Mouse (Mus musculus): Measurements from ENCODE around the gene 2010300C02Rik.

Gene 2010300C02Rik

DNA sequence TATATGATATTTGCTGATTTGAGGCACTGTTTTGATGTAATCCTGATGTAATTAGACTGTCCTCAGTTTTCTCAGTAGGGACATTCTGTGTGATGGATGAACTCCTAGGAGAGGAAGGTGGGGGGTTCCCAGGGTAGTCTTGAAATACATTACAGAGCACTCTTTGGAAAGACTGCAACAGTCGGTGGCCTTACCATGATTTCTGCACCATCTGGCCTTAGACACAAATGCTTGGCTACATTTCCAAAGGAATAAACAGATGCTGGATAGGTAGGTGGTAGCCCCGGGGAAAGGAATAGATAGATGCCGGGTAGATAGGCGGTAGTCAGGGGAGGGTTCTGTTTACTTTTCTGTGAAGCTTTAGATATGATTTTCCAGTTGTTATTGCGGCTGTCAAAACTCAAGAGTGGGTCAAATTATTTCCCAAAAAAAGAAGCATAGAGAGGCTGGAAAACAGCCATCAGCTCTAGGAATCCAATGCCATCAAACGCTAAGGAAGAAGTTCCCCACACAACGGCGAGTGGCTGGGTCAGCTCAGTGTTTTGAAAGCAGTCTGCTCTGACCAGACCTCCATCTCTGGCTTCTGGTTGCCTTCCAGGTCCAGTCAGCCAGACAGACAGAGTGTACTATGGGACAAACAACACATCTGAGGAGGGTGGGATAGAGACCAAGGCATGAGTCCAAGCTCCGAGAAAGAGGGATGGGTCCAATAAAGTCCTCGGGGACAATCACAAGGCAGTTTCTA, 147.2 kb downstream of the 2010300C02Rik start:
- no peak for DNase-seq (ENCODE audit: low spot score)

DNA sequence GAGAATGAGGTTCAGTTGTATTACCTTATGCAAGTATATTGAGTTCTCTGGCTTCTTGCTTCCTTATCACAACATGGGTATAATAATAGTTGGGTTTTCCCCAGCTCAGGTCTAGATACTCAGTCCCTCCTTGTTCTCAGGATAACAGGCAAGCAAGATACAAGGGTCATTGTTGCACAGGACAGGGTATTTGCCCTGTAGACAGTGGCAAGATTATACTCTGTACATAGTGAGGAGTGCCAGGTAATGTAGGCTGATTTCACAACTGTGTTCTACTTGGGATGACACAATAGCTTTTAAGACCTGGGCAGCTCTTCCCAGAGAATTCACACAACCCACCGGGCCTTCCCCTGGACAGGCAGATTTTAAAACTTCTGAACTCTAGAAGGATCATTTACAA, 151.5 kb downstream of the 2010300C02Rik start:
- DNase-seq (ENCODE audit: low spot score): no peak

DNA sequence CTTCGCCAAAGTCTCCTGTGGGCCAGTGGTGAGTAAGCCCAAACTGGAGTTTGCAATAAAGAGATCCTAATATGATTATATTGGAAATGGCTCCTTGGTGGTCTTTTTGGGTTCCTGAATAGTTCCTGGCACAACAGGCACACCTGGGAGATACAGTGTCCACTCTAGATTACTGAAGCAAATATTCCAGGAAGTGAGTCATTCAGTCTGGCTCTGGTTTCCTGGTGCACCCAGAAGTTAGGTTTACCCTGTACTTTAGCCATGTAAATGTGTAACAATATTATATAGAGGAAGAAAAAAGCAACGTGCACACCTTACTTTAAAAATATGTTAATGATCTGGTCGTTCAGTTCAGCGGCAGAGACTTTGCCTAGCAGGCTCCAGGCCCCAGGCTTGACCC, 153.1 kb downstream of the 2010300C02Rik start:
- DNase-seq (ENCODE audit: low spot score): no peak

DNA sequence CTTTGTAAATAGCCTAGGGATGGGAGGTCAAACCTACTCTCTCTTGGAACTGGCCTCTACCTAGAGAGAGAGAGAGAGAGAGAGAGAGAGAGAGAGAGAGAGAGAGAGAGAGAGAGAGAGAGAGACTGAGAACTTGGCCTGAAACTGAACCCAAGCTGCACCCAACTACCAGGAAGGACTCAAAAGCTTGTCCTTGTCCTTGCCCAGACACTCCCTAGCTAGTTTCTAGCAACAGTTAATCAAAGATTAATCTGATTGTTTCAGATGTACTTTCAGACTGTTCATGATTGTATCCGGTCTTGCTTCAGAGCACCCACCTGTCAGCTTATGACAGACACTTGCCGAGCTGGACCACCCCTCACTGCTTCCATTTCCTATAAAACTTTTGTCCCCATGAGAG, 153.5 kb downstream of the 2010300C02Rik start:
- DNase-seq (ENCODE audit: low spot score): no peak

- no peak for DNase-seq (ENCODE audit: low spot score)
These were observed 154.5 kb downstream of the 2010300C02Rik start for GRCm38 (mm10) chr1:37565396-37565795.

GRCm38 (mm10) chr1:37561955-37562354, 157.9 kb downstream of the 2010300C02Rik start:
- DNase-seq (ENCODE audit: low spot score): no peak
